Mouse (Mus musculus): ENCODE measurements around the gene Med13l.

- no peak for TF ChIP-seq CTCF (conservative IDR thresholded peaks at IDR 0.05; ENCODE audit: insufficient read depth, insufficient read length, low read depth, low read length)
- TF ChIP-seq POLR2A (IDR thresholded peaks at IDR 0.05; ENCODE audit: low read depth, low read length): no peak
Observed at GRCm38 (mm10) chr5:118614116-118614515, 53.6 kb downstream of the Med13l start.
